Mouse (Mus musculus): ENCODE measurements around the gene Vasn. TPM values are rescaled to one million over a fixed set of nuclear protein-coding genes. Genes with fewer than 3 reads are reported as not detected.

Vasn gene
- polyA plus RNA-seq, 2 experiments: 35.7 to 75.7 TPM

DNA sequence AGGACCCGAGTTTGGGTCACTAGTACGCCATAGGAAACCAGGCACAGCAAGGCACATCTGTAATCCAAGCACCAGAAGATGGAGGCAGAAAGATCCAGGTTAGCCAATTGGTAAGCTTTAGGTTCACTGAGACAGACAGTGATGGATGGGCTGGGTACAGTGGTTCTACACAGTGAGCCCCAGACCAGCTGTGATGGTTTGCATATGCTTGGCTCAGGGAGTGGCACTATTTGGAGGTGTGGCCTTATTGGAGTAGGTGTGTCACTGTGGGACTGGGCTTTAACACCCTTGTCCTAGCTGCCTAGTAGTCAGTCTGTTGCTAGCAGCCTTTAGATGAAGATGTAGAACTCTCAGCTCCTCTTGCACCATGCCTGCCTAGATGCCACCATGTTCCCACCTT, 24.1 kb downstream of the Vasn start:
- 89% methylated on average over 2 of the region's 2 CpGs for WGBS
- H3K4me3 ChIP-seq (replicated peaks; ENCODE audit: low read length): no peak overlapping the region
- no peak overlapping the region for H3K4me2 ChIP-seq (replicated peaks; ENCODE audit: low read depth, low read length, severe bottlenecking)
- no peaks in the 10 kb centered on the region for H3K9me3 ChIP-seq (ENCODE audit: control insufficient read depth, low read length)
- no peaks in the 10 kb centered on the region for H3K27me3 ChIP-seq (ENCODE audit: control insufficient read depth, insufficient read depth, low read length)
- peaks cover 27% of the 10 kb centered on the region for H3K36me3 ChIP-seq (ENCODE audit: control insufficient read depth, insufficient read depth, low read length)
- ATAC-seq (ENCODE audit: low FRiP score, low read depth): no peak
- TF ChIP-seq POLR2A (IDR thresholded peaks at IDR 0.05; ENCODE audit: borderline replicate concordance, extremely low read depth, insufficient read depth, insufficient read length): no peak
- no peak for DNase-seq (ENCODE audit: low spot score)
- H3K4me1 ChIP-seq (ENCODE audit: control insufficient read depth, insufficient read depth, low read length): peaks cover 9% of the 10 kb centered on the region
- no peak overlapping the region for H3K27ac ChIP-seq (replicated peaks; ENCODE audit: low read depth, low read length)
- no peak overlapping the region for H3K9ac ChIP-seq (ENCODE audit: low read depth, low read length, severe bottlenecking)

DNA sequence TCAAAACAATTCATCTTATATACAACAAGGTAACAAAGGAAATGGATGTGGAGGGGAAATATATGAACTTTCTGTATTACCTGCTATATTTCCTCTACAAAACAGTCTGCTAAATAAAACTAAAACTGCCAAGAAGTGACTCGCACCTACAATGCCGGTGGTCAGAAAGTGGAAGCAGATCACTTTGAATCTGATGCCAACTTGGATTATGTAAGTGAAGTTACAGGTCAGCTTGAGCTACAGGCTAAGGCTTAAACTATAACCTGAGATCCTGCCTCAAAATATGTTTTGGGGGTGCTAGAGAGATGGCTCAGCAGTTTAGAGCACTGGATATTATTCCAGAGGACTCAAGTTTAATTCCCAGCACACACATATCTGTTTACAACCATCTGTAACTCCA, 26.0 kb downstream of the Vasn start:
- Histone ChIP-seq H3K9me3 (ENCODE audit: control insufficient read depth, low read length) (no peaks in the 10 kb centered on the region), H3K4me2 (replicated peaks; ENCODE audit: low read depth, low read length, severe bottlenecking) (no peak overlapping the region), H3K4me1 (ENCODE audit: control insufficient read depth, insufficient read depth, low read length) (no peaks in the 10 kb centered on the region), H3K36me3 (ENCODE audit: control insufficient read depth, insufficient read depth, low read length) (peaks cover 39% of the 10 kb centered on the region), H3K9ac (ENCODE audit: low read depth, low read length, severe bottlenecking) (no peak overlapping the region), H3K4me3 (replicated peaks; ENCODE audit: low read length) (no peak overlapping the region), H3K27ac (replicated peaks; ENCODE audit: low read depth, low read length) (no peak overlapping the region), H3K27me3 (ENCODE audit: control insufficient read depth, insufficient read depth, low read length) (no peaks in the 10 kb centered on the region)
- WGBS: 85% methylated on average over 2 of the region's 2 CpGs
- no peak for TF ChIP-seq POLR2A (IDR thresholded peaks at IDR 0.05; ENCODE audit: borderline replicate concordance, extremely low read depth, insufficient read depth, insufficient read length)
- ATAC-seq (ENCODE audit: low FRiP score, low read depth) (no peak), DNase-seq (ENCODE audit: low spot score) (no peak)

DNA sequence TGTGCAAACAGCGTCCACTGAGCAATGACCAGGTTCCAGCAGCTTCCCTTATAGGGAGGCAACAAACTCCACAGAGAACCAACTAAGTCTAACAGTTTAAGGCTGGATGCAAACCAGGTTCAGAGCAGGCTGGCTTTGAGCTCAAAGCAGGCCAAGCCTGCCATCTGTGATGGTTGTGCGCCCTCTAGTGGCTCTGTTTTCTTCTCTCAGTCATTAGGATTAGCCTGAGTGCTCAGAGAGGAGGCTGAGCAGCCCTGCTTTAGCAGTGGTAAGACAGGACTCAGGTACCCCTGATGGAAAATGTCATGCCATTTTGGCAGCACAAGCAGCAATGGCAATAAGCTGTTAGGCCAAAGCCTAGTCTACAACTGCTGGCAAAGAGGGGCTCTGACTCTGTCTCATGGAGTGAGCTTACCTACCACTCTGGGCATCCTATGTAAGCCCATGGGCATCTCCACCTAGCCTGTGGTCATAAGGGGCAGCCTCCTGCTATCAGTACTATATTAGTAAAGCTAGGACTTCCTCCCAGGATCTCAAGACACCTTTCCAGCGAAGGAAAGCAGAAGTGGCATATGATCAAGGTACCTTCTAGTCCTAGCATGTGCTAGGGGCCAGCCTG, 27.6 kb downstream of the Vasn start:
- no peaks in the 10 kb centered on the region for H3K4me1 ChIP-seq (ENCODE audit: control insufficient read depth, insufficient read depth, low read length)
- no peak overlapping the region for H3K4me2 ChIP-seq (replicated peaks; ENCODE audit: low read depth, low read length, severe bottlenecking)
- peaks cover 39% of the 10 kb centered on the region for H3K36me3 ChIP-seq (ENCODE audit: control insufficient read depth, insufficient read depth, low read length)
- 23% methylated on average over 3 of the region's 3 CpGs for WGBS
- no peak overlapping the region for H3K4me3 ChIP-seq (replicated peaks; ENCODE audit: low read length)
- peak; percentile 97 for DNase-seq (ENCODE audit: low spot score)
- no peak overlapping the region for H3K9ac ChIP-seq (ENCODE audit: low read depth, low read length, severe bottlenecking)
- ATAC-seq (ENCODE audit: low FRiP score, low read depth): peak; percentile 92
- TF ChIP-seq POLR2A (IDR thresholded peaks at IDR 0.05; ENCODE audit: borderline replicate concordance, extremely low read depth, insufficient read depth, insufficient read length): no peak
- H3K9me3 ChIP-seq (ENCODE audit: control insufficient read depth, low read length): no peaks in the 10 kb centered on the region
- no peak overlapping the region for H3K27ac ChIP-seq (replicated peaks; ENCODE audit: low read depth, low read length)
- H3K27me3 ChIP-seq (ENCODE audit: control insufficient read depth, insufficient read depth, low read length): no peaks in the 10 kb centered on the region

DNA sequence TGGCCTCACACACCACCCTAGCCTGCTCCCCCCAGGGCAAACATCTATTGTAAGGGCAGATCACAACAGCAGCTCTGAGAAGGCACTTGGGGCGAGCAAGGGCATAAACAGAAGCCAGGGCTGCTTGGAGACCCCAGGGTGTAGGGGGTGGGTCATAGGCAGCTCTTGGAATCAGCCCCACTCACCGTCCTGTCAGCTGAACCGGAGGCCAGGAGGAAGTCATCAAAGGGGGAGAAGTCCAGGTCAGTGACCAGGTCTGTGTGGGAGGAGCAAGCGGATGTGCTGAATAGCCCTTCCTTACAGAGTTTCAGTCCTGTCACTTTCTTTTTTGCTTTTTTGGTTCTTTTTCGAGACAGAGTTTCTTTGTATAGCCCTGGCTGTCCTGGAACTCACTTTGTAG, 30.6 kb downstream of the Vasn start:
- no peak overlapping the region for H3K9ac ChIP-seq (ENCODE audit: low read depth, low read length, severe bottlenecking)
- no peak for TF ChIP-seq POLR2A (IDR thresholded peaks at IDR 0.05; ENCODE audit: borderline replicate concordance, extremely low read depth, insufficient read depth, insufficient read length)
- peaks cover 47% of the 10 kb centered on the region for H3K36me3 ChIP-seq (ENCODE audit: control insufficient read depth, insufficient read depth, low read length)
- H3K4me1 ChIP-seq (ENCODE audit: control insufficient read depth, insufficient read depth, low read length): no peaks in the 10 kb centered on the region
- no peak overlapping the region for H3K4me3 ChIP-seq (replicated peaks; ENCODE audit: low read length)
- ATAC-seq (ENCODE audit: low FRiP score, low read depth) (no peak), DNase-seq (ENCODE audit: low spot score) (no peak)
- no peak overlapping the region for H3K27ac ChIP-seq (replicated peaks; ENCODE audit: low read depth, low read length)
- no peaks in the 10 kb centered on the region for H3K27me3 ChIP-seq (ENCODE audit: control insufficient read depth, insufficient read depth, low read length)
- WGBS: 72% methylated on average over 5 of the region's 5 CpGs
- no peaks in the 10 kb centered on the region for H3K9me3 ChIP-seq (ENCODE audit: control insufficient read depth, low read length)
- no peak overlapping the region for H3K4me2 ChIP-seq (replicated peaks; ENCODE audit: low read depth, low read length, severe bottlenecking)

DNA sequence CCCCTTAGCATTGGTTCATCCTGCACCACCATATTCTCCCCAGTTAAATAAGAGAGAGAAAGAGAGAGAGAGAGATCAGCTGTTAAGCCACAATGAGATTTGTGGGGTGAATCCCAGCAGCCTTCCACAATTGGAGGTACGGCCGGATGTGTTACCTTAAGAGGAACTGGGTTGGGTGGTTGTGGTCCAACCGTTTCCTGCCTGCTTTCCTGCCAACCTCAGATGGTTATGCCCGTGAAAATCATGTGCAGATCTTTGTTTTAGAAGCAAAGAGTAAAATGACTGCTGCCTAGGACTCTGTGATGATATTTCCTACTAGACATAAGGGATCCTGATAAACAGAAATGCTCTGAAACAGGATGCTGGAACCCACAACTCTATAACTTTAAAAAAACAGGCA, 34.4 kb downstream of the Vasn start:
- no peaks in the 10 kb centered on the region for H3K9me3 ChIP-seq (ENCODE audit: control insufficient read depth, low read length)
- no peak overlapping the region for H3K4me3 ChIP-seq (replicated peaks; ENCODE audit: low read length)
- no peak for ATAC-seq (ENCODE audit: low FRiP score, low read depth)
- H3K36me3 ChIP-seq (ENCODE audit: control insufficient read depth, insufficient read depth, low read length): peaks cover 42% of the 10 kb centered on the region
- no peak overlapping the region for H3K4me2 ChIP-seq (replicated peaks; ENCODE audit: low read depth, low read length, severe bottlenecking)
- TF ChIP-seq POLR2A (IDR thresholded peaks at IDR 0.05; ENCODE audit: borderline replicate concordance, extremely low read depth, insufficient read depth, insufficient read length): no peak
- peaks cover 7% of the 10 kb centered on the region for H3K4me1 ChIP-seq (ENCODE audit: control insufficient read depth, insufficient read depth, low read length)
- H3K9ac ChIP-seq (ENCODE audit: low read depth, low read length, severe bottlenecking): no peak overlapping the region
- DNase-seq (ENCODE audit: low spot score): no peak
- WGBS: 89% methylated on average over 4 of the region's 4 CpGs
- no peak overlapping the region for H3K27ac ChIP-seq (replicated peaks; ENCODE audit: low read depth, low read length)
- H3K27me3 ChIP-seq (ENCODE audit: control insufficient read depth, insufficient read depth, low read length): no peaks in the 10 kb centered on the region

DNA sequence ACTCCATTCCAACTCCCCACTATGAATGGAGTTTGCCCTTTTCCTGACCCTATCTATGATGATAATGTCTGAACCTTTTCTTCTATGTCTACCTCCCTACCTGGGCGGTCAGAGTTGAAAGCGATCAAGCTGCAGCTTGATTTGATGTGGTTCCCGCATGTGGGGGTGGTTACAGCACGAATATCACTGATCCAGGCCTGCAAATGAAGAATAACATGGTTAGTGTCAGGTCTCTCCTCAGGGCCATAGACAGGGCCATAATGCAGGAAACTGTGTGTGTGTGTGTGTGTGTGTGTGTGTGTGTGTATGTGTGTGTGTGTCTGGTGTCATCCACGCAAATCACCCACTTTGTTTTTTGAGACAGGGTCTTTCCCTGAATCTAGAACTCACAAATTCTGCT, 37.1 kb downstream of the Vasn start:
- H3K4me2 ChIP-seq (replicated peaks; ENCODE audit: low read depth, low read length, severe bottlenecking): no peak overlapping the region
- peaks cover 33% of the 10 kb centered on the region for H3K36me3 ChIP-seq (ENCODE audit: control insufficient read depth, insufficient read depth, low read length)
- no peak overlapping the region for H3K27ac ChIP-seq (replicated peaks; ENCODE audit: low read depth, low read length)
- H3K9me3 ChIP-seq (ENCODE audit: control insufficient read depth, low read length): no peaks in the 10 kb centered on the region
- H3K9ac ChIP-seq (ENCODE audit: low read depth, low read length, severe bottlenecking): no peak overlapping the region
- no peak overlapping the region for H3K4me3 ChIP-seq (replicated peaks; ENCODE audit: low read length)
- no peak for ATAC-seq (ENCODE audit: low FRiP score, low read depth)
- peaks cover 7% of the 10 kb centered on the region for H3K4me1 ChIP-seq (ENCODE audit: control insufficient read depth, insufficient read depth, low read length)
- DNase-seq (ENCODE audit: low spot score): no peak
- 95% methylated on average over 5 of the region's 5 CpGs for WGBS
- no peaks in the 10 kb centered on the region for H3K27me3 ChIP-seq (ENCODE audit: control insufficient read depth, insufficient read depth, low read length)
- TF ChIP-seq POLR2A (IDR thresholded peaks at IDR 0.05; ENCODE audit: borderline replicate concordance, extremely low read depth, insufficient read depth, insufficient read length): no peak

Data from limb, embryonic 14.5 days (tissue).